Mouse (Mus musculus): ENCODE measurements around the gene Recql. TPM values are rescaled to one million over a fixed set of nuclear protein-coding genes. Genes with fewer than 3 reads are reported as not detected.
"Not testable (repeated sequence)": the region's sequence is repeated elsewhere in the genome, so short reads cannot be mapped to it uniquely, and the experiment has no call there.

Gene Recql
- total RNA-seq, 2 experiments from 2014 or later: 7.1 to 13.0 TPM

- no peak for DNase-seq
Observed at GRCm38 (mm10) chr6:142365742-142366472, 21.0 kb downstream of the Recql start.

DNA sequence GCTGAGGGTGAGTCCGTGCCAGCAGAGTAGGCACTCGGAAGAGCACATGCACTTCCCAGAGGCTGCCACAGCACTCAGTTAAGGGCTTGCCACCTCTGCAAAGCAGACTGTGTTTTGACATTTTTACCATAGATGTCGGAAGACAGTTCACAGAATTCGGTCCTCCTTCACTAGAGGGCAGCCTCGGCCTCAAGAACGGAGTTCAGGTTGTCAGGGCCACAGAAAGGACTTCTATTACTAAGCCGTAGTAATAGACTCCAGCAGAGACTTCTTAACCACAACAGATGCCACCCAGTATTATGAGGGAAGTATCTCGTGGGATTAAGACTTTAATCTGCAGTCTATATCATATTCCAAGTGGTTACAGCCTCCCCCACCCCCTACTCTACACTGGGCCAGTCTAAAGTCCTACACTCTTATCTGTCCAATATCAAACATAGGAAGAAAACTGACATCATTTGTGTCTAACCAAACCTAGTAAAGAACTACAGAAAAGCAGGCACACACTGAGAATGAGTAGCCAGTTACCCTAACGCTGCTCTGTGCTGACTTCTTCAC, 23.8 kb downstream of the Recql start:
- no peak for DNase-seq

DNA sequence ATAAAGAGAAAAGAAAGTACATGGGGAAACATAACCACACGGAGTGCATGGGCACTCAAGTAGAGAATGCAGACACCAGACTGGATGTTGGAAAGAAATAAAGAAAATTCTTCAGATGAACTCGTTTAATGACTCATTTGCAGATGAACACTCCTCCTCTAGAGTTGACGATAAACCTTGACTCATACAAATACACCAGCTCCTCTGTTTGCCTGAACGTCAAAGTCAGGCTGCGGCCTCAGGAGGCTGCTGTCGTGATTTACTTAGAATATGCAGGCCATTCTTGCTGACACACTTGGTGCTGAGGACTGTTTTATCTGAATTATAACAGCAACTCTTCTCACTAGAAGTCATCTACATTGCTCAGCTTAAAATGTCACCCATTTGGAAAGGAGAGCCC, 24.9 kb downstream of the Recql start:
- DNase-seq: no peak

GRCm38 (mm10) chr6:142357106-142357505, 29.8 kb downstream of the Recql start:
- DNase-seq: no peak

GRCm38 (mm10) chr6:142352099-142352498, 34.8 kb downstream of the Recql start:
- not testable (repeated sequence) for DNase-seq

DNA sequence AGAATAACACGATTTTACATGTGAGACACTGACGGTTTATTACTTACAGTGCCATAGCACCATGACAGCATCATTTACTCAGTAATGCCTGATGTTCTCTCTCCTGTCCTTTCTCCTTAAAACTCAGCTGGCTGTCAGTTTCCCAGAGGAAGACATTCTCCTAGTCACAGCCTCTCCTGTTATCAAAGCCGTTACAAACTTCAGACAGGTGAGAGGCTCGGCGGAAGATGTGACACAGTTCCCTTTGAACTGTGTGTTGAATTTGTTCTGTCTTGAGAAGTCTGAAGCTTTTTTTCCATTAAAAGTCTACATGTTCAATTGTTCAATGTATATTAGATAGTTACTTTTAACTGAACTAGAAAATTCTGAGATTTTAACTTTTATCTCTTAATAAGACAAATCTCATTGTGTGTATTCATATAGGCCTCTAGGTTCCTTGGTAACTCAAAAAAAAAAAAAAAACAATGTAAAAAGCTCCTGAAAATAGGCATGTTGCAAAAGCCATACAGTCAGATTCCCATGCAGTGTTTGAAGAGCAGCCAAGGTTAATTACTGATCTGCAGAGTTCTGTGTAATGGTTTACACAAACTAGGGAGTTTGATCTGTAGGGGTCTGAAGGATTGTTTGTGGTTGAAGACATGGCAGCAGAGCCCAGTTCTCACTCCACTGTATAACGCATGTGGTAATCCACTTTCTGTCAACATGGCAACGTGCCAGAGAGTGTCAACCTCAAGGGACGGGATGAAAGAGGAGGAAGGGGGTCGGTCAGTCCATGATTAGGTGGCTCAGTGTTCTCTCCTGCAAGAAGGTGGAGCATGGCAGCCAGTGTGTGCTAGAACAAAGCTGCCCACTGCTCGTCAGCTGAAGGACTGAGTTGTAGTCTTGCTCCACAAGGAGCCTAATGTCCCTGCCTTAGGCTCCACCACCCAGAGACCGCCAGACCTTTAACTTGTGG, 39.2 kb downstream of the Recql start:
- no peak for DNase-seq

DNA sequence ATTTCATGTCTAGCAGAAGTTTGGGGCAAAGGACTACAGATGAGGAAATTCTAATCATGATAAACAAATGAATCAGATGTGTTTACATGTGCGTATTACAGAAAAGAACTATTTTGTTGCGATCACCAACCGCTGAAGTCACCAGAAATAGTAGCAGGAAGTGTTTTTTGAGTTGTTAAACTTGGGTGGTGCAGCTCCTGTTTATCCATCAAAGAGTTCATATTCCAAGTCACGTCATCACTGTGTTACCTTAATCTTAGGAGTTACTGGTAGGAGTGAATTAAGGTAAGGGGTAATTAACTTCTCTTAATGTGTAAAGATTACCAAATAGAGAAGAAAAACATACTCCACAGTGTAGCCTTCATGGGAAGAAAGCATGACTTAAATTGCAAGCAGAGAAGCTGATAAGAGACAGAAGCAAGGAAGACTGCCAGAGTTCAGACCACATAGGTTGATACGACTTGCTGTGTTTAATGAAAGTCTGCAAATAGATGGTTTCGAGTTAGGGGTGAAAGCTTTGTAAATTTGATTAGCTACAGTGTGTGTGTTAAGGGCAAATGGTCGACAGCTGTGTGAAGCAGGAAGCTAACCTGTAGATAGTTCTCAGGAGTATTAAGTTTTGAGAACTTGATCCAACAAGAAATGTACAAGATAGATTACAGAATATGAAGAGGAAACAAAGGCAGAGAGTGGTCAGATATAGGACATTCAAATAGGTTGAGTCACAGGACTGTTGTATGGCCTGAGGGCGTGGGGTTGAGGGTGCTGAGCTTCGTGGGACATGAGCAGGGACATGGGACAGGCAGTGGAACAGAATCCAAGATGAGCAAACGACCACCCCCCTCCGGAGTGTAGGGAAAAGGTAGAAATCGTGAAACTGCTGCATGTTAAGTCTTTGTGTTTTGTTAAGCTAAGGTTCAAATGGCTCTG, 40.4 kb downstream of the Recql start:
- no peak for DNase-seq

- peak; percentile 90 to 91 for DNase-seq
Observed at GRCm38 (mm10) chr6:142345440-142346038, 41.3 kb downstream of the Recql start, which contains the start of gene Pyroxd1. Gene Pyroxd1, plus strand, starts transcription at chr6:142345654.

- peak; percentile 8 to 41 for DNase-seq
Observed at GRCm38 (mm10) chr6:142343561-142343960, 43.3 kb downstream of the Recql start.

DNA sequence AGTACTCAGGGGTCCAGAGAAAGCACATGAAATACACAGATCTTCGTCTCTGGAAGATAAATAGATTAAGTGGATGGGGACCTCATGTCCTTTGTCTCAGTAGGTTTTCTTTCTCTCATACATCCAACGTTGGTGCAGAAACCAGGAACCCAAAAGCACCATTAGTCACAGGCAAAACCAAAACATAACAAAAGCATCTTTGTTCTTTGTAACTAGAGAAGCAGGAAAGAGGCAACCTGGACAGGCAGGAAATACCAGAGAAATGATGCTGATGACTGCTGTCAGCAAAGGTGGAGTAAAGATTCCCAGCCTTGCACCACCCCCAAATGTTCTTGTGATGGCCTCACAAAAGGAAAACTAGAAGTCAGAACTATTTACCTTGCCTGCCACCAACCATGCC, 47.3 kb downstream of the Recql start:
- DNase-seq: no peak

DNA sequence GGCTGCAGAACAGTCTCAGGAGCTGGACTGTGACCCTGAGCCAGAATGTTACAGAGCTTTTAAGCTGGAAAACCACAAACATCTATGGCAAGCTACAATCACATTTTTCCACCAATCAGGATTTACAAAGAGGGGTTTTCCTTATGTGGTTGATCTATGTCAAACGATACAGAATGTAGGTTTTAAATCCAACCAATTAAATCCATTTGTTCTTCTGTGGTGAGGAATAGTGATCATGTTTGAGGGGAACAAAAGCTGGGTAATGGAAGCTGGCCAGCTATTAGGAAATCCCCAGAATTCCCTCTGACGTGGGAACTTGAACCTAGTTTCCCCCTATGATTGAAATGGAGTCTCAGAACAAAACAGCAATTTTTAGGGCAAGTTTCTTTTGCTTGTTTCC, 47.9 kb downstream of the Recql start:
- DNase-seq: no peak

DNA sequence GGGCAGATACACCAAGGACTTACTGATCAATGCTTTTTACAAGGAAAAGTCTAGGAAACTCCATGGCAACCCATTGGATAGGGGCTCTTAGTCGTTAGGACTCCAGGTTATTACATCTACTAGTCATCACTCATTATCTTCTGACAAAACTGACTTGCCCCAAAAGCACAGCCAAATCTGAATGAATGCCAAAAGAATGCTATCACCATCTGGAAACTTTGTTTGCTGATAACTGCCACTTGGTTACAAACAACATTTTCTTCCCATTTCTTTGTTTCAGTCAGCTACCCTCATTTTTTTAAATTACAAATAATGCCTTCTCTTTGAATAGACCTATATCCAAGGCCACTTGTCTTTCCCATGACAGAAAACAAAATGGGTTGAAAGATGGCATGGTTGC, 57.7 kb downstream of the Recql start:
- DNase-seq: no peak

DNA sequence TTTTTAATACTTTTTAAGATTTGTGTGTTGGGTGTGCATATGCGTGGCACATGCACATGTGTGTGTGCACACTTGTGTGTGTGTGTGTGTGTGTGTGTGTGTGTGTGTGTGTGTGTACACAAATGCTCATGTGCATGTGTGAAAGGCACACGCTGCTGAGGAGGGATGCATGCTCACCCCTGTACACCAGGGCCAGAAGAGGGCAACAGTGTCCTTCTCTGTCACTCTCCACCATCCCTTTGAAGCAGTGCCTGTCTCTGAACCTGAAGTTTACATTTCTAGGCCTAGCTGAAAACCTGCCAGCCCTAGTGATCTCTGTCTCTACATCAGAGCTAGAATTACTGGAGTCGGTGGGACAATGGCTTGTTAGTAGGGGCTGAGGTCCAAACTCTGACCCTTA, 60.3 kb downstream of the Recql start:
- DNase-seq: no peak

- no peak for DNase-seq
Observed at GRCm38 (mm10) chr6:142322881-142323280, 64.0 kb downstream of the Recql start, which contains the start of gene Slco1a5. Gene Slco1a5, minus strand, starts transcription at chr6:142322981.

DNA sequence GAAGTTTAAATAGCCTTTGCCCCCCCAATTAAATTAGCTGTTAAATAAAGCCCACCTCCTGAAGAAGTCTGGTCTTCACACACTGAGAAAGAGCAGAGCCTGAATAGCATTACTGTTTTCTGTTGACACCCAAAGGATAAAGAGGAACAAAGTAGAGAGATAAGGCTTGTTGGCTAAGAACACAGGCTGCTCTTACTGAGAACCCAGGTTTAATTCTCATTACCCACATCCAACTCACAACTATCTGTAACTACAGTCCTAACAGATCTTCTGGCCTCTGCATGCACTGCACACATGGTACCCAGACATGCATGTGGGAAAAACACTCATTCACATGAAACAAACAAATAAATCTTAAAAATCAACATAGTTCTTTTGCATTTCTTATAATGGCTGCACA, 69.8 kb downstream of the Recql start:
- DNase-seq: no peak

GRCm38 (mm10) chr6:142314285-142314684, 72.6 kb downstream of the Recql start:
- no peak for DNase-seq

DNA sequence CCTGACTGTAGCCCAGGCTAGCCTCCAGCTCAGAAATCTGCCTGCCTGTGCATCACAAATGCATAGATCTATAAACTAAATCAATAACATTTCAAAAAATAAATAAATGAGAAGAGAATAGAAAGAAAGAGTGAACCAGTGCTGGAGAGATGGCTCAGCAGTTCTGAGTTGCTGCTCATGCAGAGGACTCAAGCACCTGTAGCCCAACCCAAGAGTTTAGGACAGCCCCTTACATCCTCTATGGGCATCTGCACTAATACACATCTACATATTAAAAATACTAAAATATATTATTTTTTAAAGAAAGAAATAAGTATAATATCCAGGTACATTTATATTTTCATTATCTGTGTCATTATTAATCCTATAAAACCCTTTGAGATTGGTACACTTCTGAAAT, 81.8 kb downstream of the Recql start:
- no peak for DNase-seq
